Mouse (Mus musculus): Measurements from ENCODE around the gene Egfem1.

GRCm38 (mm10) chr3:29525298-29525962 is 443.6 kb downstream of the Egfem1 start:
- TF ChIP-seq POLR2A (IDR thresholded peaks at IDR 0.05; ENCODE audit: insufficient read depth, low read depth, low read length), result no peak
- no peak for TF ChIP-seq CTCF (IDR thresholded peaks at IDR 0.05)

Data from heart, adult 2 months (tissue).